Mouse (Mus musculus): Measurements from ENCODE around the gene Alpk1. TPM values are rescaled to one million over a fixed set of nuclear protein-coding genes. Genes with fewer than 3 reads are reported as not detected.

The Alpk1 gene
- polyA plus RNA-seq, 1 experiment = 1.6 TPM

GRCm38 (mm10) chr3:127713112-127713511 is 67.2 kb downstream of the Alpk1 start:
- Histone ChIP-seq H3K27me3 (ENCODE audit: control insufficient read depth, insufficient read depth, low read length) (no peaks in the 10 kb centered on the region), H3K4me3 (ENCODE audit: extremely low read depth, insufficient read depth, insufficient read length) (no peak overlapping the region), H3K27ac (ENCODE audit: insufficient read depth, low read length) (no peak overlapping the region), H3K36me3 (ENCODE audit: control insufficient read depth, insufficient read depth, low read length) (no peaks in the 10 kb centered on the region), H3K4me1 (ENCODE audit: control insufficient read depth, insufficient read depth, insufficient read length) (no peaks in the 10 kb centered on the region)
- WGBS = 87% methylated on average over 9 of the region's 9 CpGs
- DNase-seq (ENCODE audit: low read depth in 1 of 2, low spot score in 2 of 2) = no peak
- TF ChIP-seq CTCF (IDR thresholded peaks at IDR 0.05; ENCODE audit: extremely low read depth, insufficient read depth, insufficient read length, insufficient replicate concordance) (no peak), POLR2A (IDR thresholded peaks at IDR 0.05; ENCODE audit: low read depth, low read length) (no peak)

DNA sequence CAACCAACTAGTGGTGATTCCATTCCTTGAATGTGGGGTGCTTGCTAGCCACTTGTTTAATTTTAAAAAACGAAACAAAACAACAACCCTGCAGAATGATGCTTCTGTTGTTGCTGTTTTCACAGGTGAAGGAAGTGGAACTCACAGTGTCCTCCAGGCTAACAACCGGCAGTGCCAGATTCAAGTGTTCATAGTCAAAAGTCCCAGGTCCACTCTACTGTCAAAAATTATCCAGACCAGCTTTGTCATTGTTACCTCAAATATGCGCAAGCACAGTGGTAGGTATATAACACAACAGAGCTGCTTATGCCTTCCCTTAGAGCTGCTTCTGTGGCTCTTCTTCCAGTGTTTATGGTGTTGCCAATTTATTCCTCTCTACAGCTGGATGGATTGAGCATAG is 68.8 kb downstream of the Alpk1 start:
- DNase-seq (ENCODE audit: low read depth in 1 of 2, low spot score in 2 of 2) = no peak
- Histone ChIP-seq H3K4me3 (ENCODE audit: extremely low read depth, insufficient read depth, insufficient read length) (no peak overlapping the region), H3K27ac (ENCODE audit: insufficient read depth, low read length) (no peak overlapping the region), H3K4me1 (ENCODE audit: control insufficient read depth, insufficient read depth, insufficient read length) (no peaks in the 10 kb centered on the region), H3K36me3 (ENCODE audit: control insufficient read depth, insufficient read depth, low read length) (no peaks in the 10 kb centered on the region), H3K27me3 (ENCODE audit: control insufficient read depth, insufficient read depth, low read length) (no peaks in the 10 kb centered on the region)
- TF ChIP-seq POLR2A (IDR thresholded peaks at IDR 0.05; ENCODE audit: low read depth, low read length) = no peak
- TF ChIP-seq CTCF (IDR thresholded peaks at IDR 0.05; ENCODE audit: extremely low read depth, insufficient read depth, insufficient read length, insufficient replicate concordance) = no peak
- 84% methylated on average over 3 of the region's 3 CpGs for whole genome bisulfite sequencing

DNA sequence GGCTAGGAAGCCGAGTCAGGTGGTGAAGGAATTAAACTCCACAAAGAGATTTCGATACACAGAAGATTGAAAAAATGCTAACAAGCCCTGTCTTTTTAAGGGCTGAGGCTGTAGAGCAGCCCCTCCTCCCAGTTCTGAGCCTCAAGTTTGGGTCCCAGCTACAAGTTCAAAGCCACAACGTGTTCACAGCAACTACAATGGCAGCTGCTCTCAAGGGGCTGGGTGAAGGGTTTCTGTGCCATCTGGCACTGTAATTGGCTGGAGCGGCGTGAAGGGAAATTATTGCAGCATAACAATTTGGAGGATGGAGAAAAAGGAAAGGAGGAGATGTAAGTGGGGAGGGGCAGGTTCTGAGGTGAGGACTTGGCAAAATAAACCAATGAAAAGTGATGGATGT is 73.2 kb downstream of the Alpk1 start:
- no peaks in the 10 kb centered on the region for H3K36me3 ChIP-seq (ENCODE audit: control insufficient read depth, insufficient read depth, low read length)
- TF ChIP-seq POLR2A (IDR thresholded peaks at IDR 0.05; ENCODE audit: low read depth, low read length) (no peak), CTCF (IDR thresholded peaks at IDR 0.05; ENCODE audit: extremely low read depth, insufficient read depth, insufficient read length, insufficient replicate concordance) (no peak)
- no peak overlapping the region for H3K4me3 ChIP-seq (ENCODE audit: extremely low read depth, insufficient read depth, insufficient read length)
- no peaks in the 10 kb centered on the region for H3K27me3 ChIP-seq (ENCODE audit: control insufficient read depth, insufficient read depth, low read length)
- no peaks in the 10 kb centered on the region for H3K4me1 ChIP-seq (ENCODE audit: control insufficient read depth, insufficient read depth, insufficient read length)
- H3K27ac ChIP-seq (ENCODE audit: insufficient read depth, low read length) = no peak overlapping the region
- DNase-seq (ENCODE audit: low read depth in 1 of 2, low spot score in 2 of 2) = no peak
- 86% methylated on average over 5 of the region's 5 CpGs for WGBS

GRCm38 (mm10) chr3:127706445-127707088 is 73.8 kb downstream of the Alpk1 start:
- H3K27me3 ChIP-seq (ENCODE audit: control insufficient read depth, insufficient read depth, low read length) = no peaks in the 10 kb centered on the region
- TF ChIP-seq POLR2A (IDR thresholded peaks at IDR 0.05; ENCODE audit: low read depth, low read length) (no peak), CTCF (IDR thresholded peaks at IDR 0.05; ENCODE audit: extremely low read depth, insufficient read depth, insufficient read length, insufficient replicate concordance) (no peak)
- H3K36me3 ChIP-seq (ENCODE audit: control insufficient read depth, insufficient read depth, low read length) = no peaks in the 10 kb centered on the region
- 88% methylated on average over 8 of the region's 8 CpGs for WGBS
- no peak for DNase-seq (ENCODE audit: low read depth in 1 of 2, low spot score in 2 of 2)
- no peak overlapping the region for H3K4me3 ChIP-seq (ENCODE audit: extremely low read depth, insufficient read depth, insufficient read length)
- H3K27ac ChIP-seq (ENCODE audit: insufficient read depth, low read length) = no peak overlapping the region
- H3K4me1 ChIP-seq (ENCODE audit: control insufficient read depth, insufficient read depth, insufficient read length) = no peaks in the 10 kb centered on the region

GRCm38 (mm10) chr3:127705515-127706444 is 74.5 kb downstream of the Alpk1 start:
- Histone ChIP-seq H3K4me1 (ENCODE audit: control insufficient read depth, insufficient read depth, insufficient read length) (no peaks in the 10 kb centered on the region), H3K36me3 (ENCODE audit: control insufficient read depth, insufficient read depth, low read length) (no peaks in the 10 kb centered on the region), H3K4me3 (ENCODE audit: extremely low read depth, insufficient read depth, insufficient read length) (no peak overlapping the region), H3K27ac (ENCODE audit: insufficient read depth, low read length) (no peak overlapping the region), H3K27me3 (ENCODE audit: control insufficient read depth, insufficient read depth, low read length) (no peaks in the 10 kb centered on the region)
- WGBS = 40% methylated on average over 30 of the region's 30 CpGs
- TF ChIP-seq CTCF (IDR thresholded peaks at IDR 0.05; ENCODE audit: extremely low read depth, insufficient read depth, insufficient read length, insufficient replicate concordance) (no peak), POLR2A (IDR thresholded peaks at IDR 0.05; ENCODE audit: low read depth, low read length) (no peak)
- no peak for DNase-seq (ENCODE audit: low read depth in 1 of 2, low spot score in 2 of 2)

DNA sequence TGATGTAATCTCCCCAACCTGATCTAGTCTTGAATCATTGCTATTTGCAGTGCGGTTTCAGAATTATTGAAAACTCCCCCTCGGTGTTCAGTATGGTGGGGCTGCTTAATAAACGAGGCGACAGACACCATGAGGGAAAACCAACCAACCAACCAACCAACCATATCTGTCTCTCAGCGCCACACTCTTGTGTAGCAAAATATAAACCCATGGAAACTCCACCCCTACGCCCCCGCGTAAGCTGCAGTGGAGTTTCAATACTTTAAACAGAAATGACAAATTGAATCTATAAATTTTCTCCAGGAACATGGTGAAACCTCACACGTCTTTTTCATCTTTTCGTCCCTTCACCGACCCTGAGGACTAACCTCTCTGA is 75.2 kb downstream of the Alpk1 start:
- WGBS = 71% methylated on average over 11 of the region's 11 CpGs

More for the DNA sequence above, 75.2 kb downstream of the Alpk1 start:
- H3K27ac ChIP-seq (ENCODE audit: insufficient read depth, low read length) = no peak overlapping the region
- DNase-seq (ENCODE audit: low read depth in 1 of 2, low spot score in 2 of 2) = no peak
- H3K36me3 ChIP-seq (ENCODE audit: control insufficient read depth, insufficient read depth, low read length) = no peaks in the 10 kb centered on the region
- H3K4me3 ChIP-seq (ENCODE audit: extremely low read depth, insufficient read depth, insufficient read length) = no peak overlapping the region
- H3K4me1 ChIP-seq (ENCODE audit: control insufficient read depth, insufficient read depth, insufficient read length) = no peaks in the 10 kb centered on the region
- TF ChIP-seq POLR2A (IDR thresholded peaks at IDR 0.05; ENCODE audit: low read depth, low read length) (no peak), CTCF (IDR thresholded peaks at IDR 0.05; ENCODE audit: extremely low read depth, insufficient read depth, insufficient read length, insufficient replicate concordance) (no peak)
- H3K27me3 ChIP-seq (ENCODE audit: control insufficient read depth, insufficient read depth, low read length) = no peaks in the 10 kb centered on the region
